Mouse (Mus musculus) neural tube, embryonic 14.5 days (tissue): ENCODE data around the gene B4galnt3. TPM values are rescaled to one million over a fixed set of nuclear protein-coding genes. Genes with fewer than 3 reads are reported as not detected.

Experiments used
- ATAC-seq: fragments of 200-750 bp; cut with Nextera tagmentation; 2 replicates; pipeline ENCODE4 v1.8.0; 2017; ENCODE audit warnings: low read depth, mild to moderate bottlenecking, moderate TSS enrichment, moderate library complexity
- H3K27ac ChIP-seq: fragments of 300-500 bp; sonication (generic); 2 replicates; pipeline ENCODE4 v1.5.1; 2014; ENCODE audit warnings: low read depth, mild to moderate bottlenecking, control low read depth, low read length, moderate library complexity, mixed read lengths
- H3K27me3 ChIP-seq: fragments of 300-500 bp; sonication (generic); 2 replicates; pipeline ENCODE4 v1.6.1; 2014; ENCODE audit warnings: low read length; ENCODE audit not compliant: control insufficient read depth, insufficient read depth
- H3K36me3 ChIP-seq: fragments of 300-500 bp; sonication (generic); 2 replicates; pipeline ENCODE4 v1.6.1; 2014; ENCODE audit warnings: low read length, mixed read lengths; ENCODE audit not compliant: control insufficient read depth, insufficient read depth
- H3K4me1 ChIP-seq: fragments of 300-500 bp; sonication (generic); 2 replicates; pipeline ENCODE4 v1.6.1; 2014; ENCODE audit warnings: low read length; ENCODE audit not compliant: control insufficient read depth, insufficient read depth
- H3K4me2 ChIP-seq: fragments of 300-500 bp; sonication (generic); 2 replicates; pipeline ENCODE4 v1.6.1; 2014; ENCODE audit warnings: mild to moderate bottlenecking, low read depth, low read length, control low read depth
- H3K4me3 ChIP-seq: fragments of 300-500 bp; sonication (generic); 2 replicates; pipeline ENCODE4 v1.5.1; 2014; ENCODE audit warnings: low read depth, low read length, control low read depth, mixed read lengths
- H3K9ac ChIP-seq: fragments of 300-500 bp; sonication (generic); replicated peaks from 2 replicates; pipeline ENCODE4 v1.6.1; 2014; ENCODE audit warnings: low read depth, mild to moderate bottlenecking, control low read depth, low read length, mixed read lengths
- H3K9me3 ChIP-seq: fragments of 300-500 bp; sonication (generic); 2 replicates; pipeline ENCODE4 v1.6.1; 2016; ENCODE audit warnings: low read length; ENCODE audit not compliant: control insufficient read depth
- WGBS: fragments of 180-500 bp; shearing (Covaris S2); extraction: QIAGEN DNeasy Blood & Tissue Kit; methylation state at CpG from one replicate; pipeline ENCODE4 v1.1.7; 2014; 5-methylcytosine and 5-hydroxymethylcytosine counted together
- polyA plus RNA-seq: library from polyadenylated mRNA; unstranded; fragments of >200 nt; fragmentation: Nextera tagmentation; extraction: Ambion mirVana; gene quantifications from 2 replicates; pipeline ENCODE4 v1.2.1, GENCODE M21; 2014

B4galnt3 gene
- polyA plus RNA-seq, 1 experiment from 2014 or later, result 0.09 TPM

DNA sequence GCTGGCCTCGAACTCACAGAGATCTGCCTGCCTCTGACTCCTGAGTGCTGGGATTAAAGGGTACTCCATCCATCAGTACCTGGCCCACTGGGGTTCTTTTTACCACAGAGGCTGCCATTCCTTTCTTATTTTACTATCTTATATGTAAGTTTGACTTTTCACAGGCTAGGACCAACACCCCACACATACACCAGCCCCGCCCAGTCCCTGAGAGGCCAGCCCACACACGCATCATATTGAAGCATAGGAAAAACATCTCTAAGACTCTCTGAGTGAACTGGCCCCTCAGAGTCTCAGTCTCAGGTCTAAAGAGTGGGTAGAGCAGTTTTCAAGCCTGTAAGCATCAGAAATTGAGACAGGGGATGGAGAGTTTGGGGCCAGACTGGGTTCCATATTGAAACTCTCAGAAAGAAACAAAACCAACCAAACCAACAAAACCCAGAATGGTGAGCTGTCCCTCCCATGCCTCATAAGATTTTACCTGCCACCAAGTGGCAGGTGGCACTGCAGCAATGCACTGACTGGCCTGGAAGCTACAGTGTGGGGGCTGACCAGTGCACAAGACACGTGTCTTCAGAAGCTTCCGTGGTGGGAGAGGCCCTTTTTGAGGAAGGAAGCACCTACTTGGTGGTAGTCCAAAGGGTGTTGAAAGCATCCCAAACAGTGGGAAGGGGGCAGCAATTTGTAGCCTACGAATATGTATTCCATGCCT is 115.2 kb downstream of the B4galnt3 start:
- Histone ChIP-seq H3K36me3 (no peaks in the 10 kb centered on the region), H3K9me3 (no peaks in the 10 kb centered on the region), H3K4me3 (no peak overlapping the region), H3K4me2 (no peak overlapping the region), H3K27me3 (no peaks in the 10 kb centered on the region), H3K9ac (no peak overlapping the region), H3K4me1 (no peaks in the 10 kb centered on the region), H3K27ac (no peak overlapping the region)
- 95% methylated on average over 6 of the region's 6 CpGs for WGBS
- ATAC-seq, result no peak

- no peaks in the 10 kb centered on the region for H3K4me1 ChIP-seq
- H3K27ac ChIP-seq, result no peak overlapping the region
- no peaks in the 10 kb centered on the region for H3K27me3 ChIP-seq
- no peaks in the 10 kb centered on the region for H3K36me3 ChIP-seq
- no peaks in the 10 kb centered on the region for H3K9me3 ChIP-seq
- H3K4me3 ChIP-seq, result no peak overlapping the region
- WGBS, result over 99% methylated on average over 4 of the region's 4 CpGs
- H3K4me2 ChIP-seq, result no peak overlapping the region
- no peak for ATAC-seq
- no peak overlapping the region for H3K9ac ChIP-seq
These were observed 118.7 kb downstream of the B4galnt3 start for GRCm38 (mm10) chr6:120175650-120176049.

DNA sequence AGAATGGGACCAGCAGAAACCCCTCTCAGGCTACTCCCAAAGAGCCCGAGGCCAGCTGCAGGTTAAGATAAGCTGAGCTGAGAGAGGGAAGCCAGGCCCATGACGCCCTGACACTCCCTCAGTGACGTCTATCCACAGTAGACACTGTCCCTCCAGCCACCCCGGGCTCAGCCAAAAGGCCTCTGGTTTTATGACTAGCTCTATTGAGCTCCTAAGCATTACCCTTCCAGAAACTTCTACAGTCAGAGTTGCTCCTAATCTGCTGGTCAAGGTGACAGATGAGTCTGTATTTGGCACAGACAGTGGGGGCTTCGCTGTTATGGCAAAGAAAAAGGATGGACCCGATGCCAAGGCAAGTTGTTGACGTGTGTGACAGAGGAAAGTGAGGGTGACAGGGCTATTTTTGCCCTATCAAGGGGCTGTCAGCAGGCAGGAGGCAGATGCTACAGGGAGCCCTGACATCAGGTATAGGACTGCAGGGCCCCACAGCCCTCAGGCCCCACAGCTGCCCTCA is 119.7 kb downstream of the B4galnt3 start:
- no peak overlapping the region for H3K4me3 ChIP-seq
- 66% methylated on average over 7 of the region's 7 CpGs for WGBS

DNA sequence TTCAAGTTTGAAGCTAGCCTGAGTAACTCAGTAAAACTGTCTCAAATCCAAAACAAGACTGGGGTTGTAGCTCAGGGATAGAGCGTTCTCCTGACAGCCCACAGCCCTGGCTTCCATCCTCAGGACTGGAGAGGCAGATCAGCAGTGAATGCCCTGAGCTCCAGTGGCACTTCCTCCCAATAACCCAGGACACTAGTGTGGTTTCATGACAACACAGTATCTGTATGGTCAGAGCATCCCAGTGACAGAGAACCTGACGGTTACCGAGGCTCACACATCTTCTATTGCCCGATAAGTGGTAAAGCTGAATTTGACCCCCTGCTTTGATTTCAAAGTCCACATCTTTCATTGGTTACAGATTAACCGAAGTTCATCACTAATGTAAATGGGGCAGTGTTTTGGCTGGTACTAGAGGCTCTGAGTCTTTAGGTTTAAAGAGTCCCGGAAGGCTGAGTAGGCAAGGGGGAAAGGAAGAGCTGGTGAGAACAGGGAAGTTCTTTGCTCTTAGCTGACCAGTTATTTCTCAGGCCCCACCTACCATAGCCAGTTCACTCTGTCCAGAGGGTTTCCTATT is 120.2 kb downstream of the B4galnt3 start:
- Histone ChIP-seq H3K9me3 (no peaks in the 10 kb centered on the region), H3K36me3 (no peaks in the 10 kb centered on the region), H3K4me1 (no peaks in the 10 kb centered on the region), H3K27ac (no peak overlapping the region), H3K4me2 (no peak overlapping the region), H3K4me3 (no peak overlapping the region), H3K9ac (no peak overlapping the region), H3K27me3 (no peaks in the 10 kb centered on the region)
- 78% methylated on average over 6 of the region's 6 CpGs for WGBS
- ATAC-seq, result no peak

More for the DNA sequence above, 119.7 kb downstream of the B4galnt3 start:
- Histone ChIP-seq H3K27me3 (no peaks in the 10 kb centered on the region), H3K4me2 (no peak overlapping the region), H3K4me1 (no peaks in the 10 kb centered on the region), H3K9ac (no peak overlapping the region), H3K36me3 (no peaks in the 10 kb centered on the region), H3K9me3 (no peaks in the 10 kb centered on the region), H3K27ac (no peak overlapping the region)
- ATAC-seq, result no peak

GRCm38 (mm10) chr6:120172294-120173017 is 121.9 kb downstream of the B4galnt3 start:
- H3K27ac ChIP-seq, result no peak overlapping the region
- 84% methylated on average over 8 of the region's 8 CpGs for WGBS
- no peaks in the 10 kb centered on the region for H3K9me3 ChIP-seq
- H3K4me2 ChIP-seq, result no peak overlapping the region
- H3K4me3 ChIP-seq, result no peak overlapping the region
- no peak overlapping the region for H3K9ac ChIP-seq
- H3K36me3 ChIP-seq, result no peaks in the 10 kb centered on the region
- no peak for ATAC-seq
- H3K27me3 ChIP-seq, result no peaks in the 10 kb centered on the region
- H3K4me1 ChIP-seq, result no peaks in the 10 kb centered on the region

GRCm38 (mm10) chr6:120167574-120167973 is 126.8 kb downstream of the B4galnt3 start:
- 81% methylated on average over 4 of the region's 4 CpGs for WGBS
- no peak overlapping the region for H3K9ac ChIP-seq
- no peaks in the 10 kb centered on the region for H3K27me3 ChIP-seq
- H3K4me1 ChIP-seq, result no peaks in the 10 kb centered on the region
- no peak overlapping the region for H3K4me3 ChIP-seq
- H3K36me3 ChIP-seq, result no peaks in the 10 kb centered on the region
- ATAC-seq, result no peak
- no peak overlapping the region for H3K4me2 ChIP-seq
- H3K9me3 ChIP-seq, result no peaks in the 10 kb centered on the region
- no peak overlapping the region for H3K27ac ChIP-seq

GRCm38 (mm10) chr6:120164765-120165164 is 129.6 kb downstream of the B4galnt3 start:
- no peaks in the 10 kb centered on the region for H3K36me3 ChIP-seq
- no peaks in the 10 kb centered on the region for H3K9me3 ChIP-seq
- WGBS, result 64% methylated on average over 4 of the region's 4 CpGs
- no peak overlapping the region for H3K4me2 ChIP-seq
- no peak overlapping the region for H3K27ac ChIP-seq
- H3K4me3 ChIP-seq, result no peak overlapping the region
- no peak overlapping the region for H3K9ac ChIP-seq
- no peaks in the 10 kb centered on the region for H3K27me3 ChIP-seq
- ATAC-seq, result no peak
- no peaks in the 10 kb centered on the region for H3K4me1 ChIP-seq

GRCm38 (mm10) chr6:120162928-120163327 is 131.4 kb downstream of the B4galnt3 start:
- no peak overlapping the region for H3K4me2 ChIP-seq
- WGBS, result 84% methylated on average over 6 of the region's 6 CpGs

More at GRCm38 (mm10) chr6:120162928-120163327, 131.4 kb downstream of the B4galnt3 start:
- no peak overlapping the region for H3K27ac ChIP-seq
- no peak for ATAC-seq
- 0 out of 2 replicates have a peak, but pooled peaks cover 7% of the 10 kb centered on the region for H3K4me1 ChIP-seq
- H3K27me3 ChIP-seq, result no peaks in the 10 kb centered on the region
- H3K36me3 ChIP-seq, result no peaks in the 10 kb centered on the region
- no peak overlapping the region for H3K4me3 ChIP-seq
- H3K9me3 ChIP-seq, result no peaks in the 10 kb centered on the region
- H3K9ac ChIP-seq, result no peak overlapping the region
